Mouse (Mus musculus) ES-Bruce4 (cell line): ENCODE measurements around the gene Map1a.

Experiments used
- CTCF ChIP-seq: IDR thresholded peaks from one replicate; pipeline ENCODE4 v1.8.1; 2011; ENCODE audit warnings: low read depth, low read length
- EP300 ChIP-seq: IDR thresholded peaks from 2 replicates; pipeline ENCODE4 v1.6.1; 2011; ENCODE audit warnings: low read depth, low read length; ENCODE audit not compliant: insufficient read depth

- TF ChIP-seq CTCF: no peak
- no peak for TF ChIP-seq EP300
These were observed 8.3 kb downstream of the Map1a start for GRCm38 (mm10) chr2:121297701-121298100.
